Mouse (Mus musculus) lung, postnatal 0 days (tissue): ENCODE results near the gene Ccno.

Experiments
- CTCF ChIP-seq: IDR thresholded peaks from 2 replicates; pipeline ENCODE4 v1.5.1; 2016; ENCODE audit warnings: antibody characterized with exemption, mild to moderate bottlenecking
- EP300 ChIP-seq: IDR thresholded peaks from 2 replicates; pipeline ENCODE4 v1.6.1; 2016; ENCODE audit warnings: antibody characterized with exemption, mild to moderate bottlenecking, control low read depth

- no peak for TF ChIP-seq CTCF
- no peak for TF ChIP-seq EP300
Measured at GRCm38 (mm10) chr13:112996407-112996806, 8.8 kb downstream of the Ccno start.
